Mouse (Mus musculus) frontal cortex, adult (tissue): ENCODE results near the gene Cenpv.

ENCODE experiments used
- ATAC-seq: cut with Nextera tagmentation; 2 replicates; pipeline ENCODE4 v1.9.2; 2017; ENCODE audit warnings: mild to moderate bottlenecking, moderate library complexity, mixed read lengths; ENCODE audit not compliant: low TSS enrichment

Gene Cenpv

DNA sequence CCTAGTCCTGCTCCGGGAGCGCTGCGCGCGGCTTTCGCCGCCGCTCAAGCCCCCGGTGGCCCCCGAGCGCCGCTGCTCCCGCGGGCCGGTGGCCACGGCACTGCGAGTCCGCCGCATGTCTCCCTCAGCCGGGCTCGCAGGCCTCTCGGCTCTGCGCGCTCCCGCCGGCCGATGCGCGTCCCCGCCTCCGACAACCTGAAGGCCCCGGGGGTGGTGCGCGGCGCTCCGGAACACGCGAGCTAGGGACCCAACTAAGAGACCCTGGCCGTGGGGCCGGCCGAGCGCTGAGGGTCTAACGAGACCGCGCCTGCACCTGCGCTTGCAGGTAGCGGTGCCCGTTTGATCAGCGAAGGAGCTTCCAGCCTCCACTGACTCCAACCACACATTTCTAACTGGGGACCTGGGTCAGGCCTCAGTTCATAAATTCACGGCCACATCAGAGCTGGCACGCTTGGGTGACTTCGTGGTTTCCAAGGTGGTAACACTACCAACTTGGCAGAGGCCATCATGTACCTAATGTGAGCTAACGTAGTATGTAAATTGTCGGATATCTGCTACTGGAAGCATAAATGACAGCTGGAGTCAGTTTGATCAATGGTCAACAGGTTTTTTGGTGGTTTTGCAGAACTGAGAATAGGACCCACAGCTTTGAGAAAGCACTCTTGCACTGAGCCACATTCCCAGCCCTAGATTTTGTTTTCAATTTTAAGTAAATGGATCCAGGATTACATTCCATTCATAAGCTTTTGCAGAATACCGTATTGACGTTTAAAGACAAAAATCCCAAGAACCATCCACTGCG, at the start of gene Cenpv:
Gene Cenpv, minus strand, starts transcription at position 173 of the 802 bp plus-strand sequence.
- ATAC-seq: peak; percentile 89

- ATAC-seq: no peak
Observed at GRCm38 (mm10) chr11:62587034-62587433, 48.0 kb upstream of the Cenpv start.

DNA sequence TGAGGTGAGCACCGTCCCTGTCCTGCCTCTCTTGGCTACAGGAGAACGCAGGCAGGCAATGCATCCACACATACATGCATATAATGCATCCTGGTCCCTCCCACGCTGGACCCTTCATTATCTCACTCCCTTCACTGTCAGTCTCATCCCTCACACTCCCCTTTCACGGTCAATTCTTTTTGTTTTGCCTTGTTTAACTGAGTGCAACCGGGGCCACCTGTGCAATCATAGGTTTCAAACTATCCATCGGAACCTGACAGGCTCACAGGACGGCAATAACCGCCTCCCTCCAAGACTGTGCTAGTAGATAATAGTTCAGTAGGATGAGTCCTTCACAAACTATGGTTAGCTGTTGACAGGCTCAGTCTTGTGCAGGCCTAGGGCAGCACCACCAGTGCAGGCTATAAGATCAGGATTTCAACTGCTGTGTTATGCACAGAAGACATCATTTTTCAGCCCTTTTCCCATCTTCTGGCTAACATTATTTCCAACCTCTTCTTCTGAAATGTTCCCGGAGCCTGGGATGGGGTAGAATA, 45.7 kb upstream of the Cenpv start:
- no peak for ATAC-seq

DNA sequence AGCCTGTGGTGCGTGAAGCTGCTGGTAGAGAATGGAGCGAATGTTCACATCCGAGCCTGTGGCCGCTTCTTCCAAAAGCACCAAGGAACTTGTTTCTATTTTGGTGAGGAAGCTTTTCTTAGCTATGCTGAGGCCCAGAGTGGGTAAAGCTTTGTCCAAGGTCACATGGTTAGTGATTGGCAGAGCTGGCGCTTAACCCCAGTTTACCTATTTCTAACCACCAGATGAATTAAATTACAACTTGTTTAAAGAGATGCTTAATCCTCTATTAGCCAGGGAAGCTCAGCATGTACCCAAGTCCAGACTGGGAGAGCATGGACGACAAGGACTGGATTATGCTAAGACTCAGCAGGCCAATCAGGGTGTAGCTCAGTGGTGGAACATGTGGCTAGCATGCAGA, 44.0 kb upstream of the Cenpv start:
- 0 out of 2 replicates have a peak, but pooled peaks have one; percentile 7 for ATAC-seq

GRCm38 (mm10) chr11:62576530-62577152, 37.6 kb upstream of the Cenpv start:
- ATAC-seq: peak; percentile 45

- peak; percentile 65 for ATAC-seq
Observed at GRCm38 (mm10) chr11:62575659-62576438, 36.8 kb upstream of the Cenpv start.

- peak; percentile 64 for ATAC-seq
Observed at GRCm38 (mm10) chr11:62575297-62575658, 36.2 kb upstream of the Cenpv start.

DNA sequence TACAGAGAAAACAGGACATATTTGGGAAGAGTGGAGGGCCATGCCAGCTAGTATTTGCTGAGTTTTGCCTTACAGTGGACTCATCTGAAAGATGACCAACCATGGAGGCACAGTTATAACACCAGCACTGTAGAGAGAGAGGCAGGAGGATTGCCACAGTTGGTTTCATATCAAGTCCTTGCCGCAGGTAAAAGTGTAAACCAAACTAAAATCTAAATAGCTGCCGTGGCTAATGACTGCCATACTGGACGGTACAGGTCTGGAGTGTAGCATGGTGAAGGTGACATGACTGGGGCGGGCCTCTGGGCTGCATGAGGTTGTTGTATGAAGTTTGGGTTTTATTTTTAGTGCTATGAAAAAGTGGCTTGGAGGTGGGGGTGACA, 35.6 kb upstream of the Cenpv start:
- ATAC-seq: no peak

DNA sequence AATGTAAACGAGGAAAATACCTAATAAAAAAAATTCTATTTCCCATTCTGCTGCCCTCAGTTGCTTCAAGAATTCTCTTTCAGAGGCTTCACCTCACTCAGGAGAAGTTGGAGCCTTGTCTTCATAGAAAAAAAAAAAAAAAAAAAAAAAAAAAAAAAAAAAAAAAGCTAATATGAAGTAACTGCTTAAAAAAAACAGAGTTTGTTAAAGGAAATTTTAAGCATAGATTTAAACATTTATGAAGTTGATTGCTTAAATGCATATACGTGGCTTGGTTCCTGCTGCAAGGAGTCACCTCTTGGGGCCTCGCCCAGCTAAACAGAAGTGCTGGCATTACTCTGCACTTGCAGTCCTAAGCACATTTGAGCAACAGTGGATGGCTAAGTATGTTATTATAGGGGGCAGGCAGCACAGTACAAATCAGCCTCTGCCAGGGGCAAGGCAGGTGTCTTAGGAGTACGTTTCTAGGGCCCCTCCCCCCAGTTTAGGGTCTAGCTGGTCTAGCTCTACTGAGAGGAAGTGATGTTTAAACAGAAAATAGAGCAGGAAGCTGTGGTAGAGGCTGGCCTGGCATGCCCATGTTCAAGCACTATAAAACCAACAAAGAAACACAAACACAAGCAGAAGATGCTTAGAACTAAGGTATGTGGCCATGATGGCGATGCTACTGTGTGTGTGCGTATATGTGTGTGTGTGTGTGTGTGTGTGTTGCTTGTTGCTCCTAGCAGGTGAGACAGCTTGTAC, 35.1 kb upstream of the Cenpv start, which contains the start of gene Trpv2:
Gene Trpv2, plus strand, starts transcription at position 528 of the 744 bp plus-strand sequence.
- no peak for ATAC-seq

GRCm38 (mm10) chr11:62568300-62568699, 29.2 kb upstream of the Cenpv start:
- ATAC-seq: no peak

DNA sequence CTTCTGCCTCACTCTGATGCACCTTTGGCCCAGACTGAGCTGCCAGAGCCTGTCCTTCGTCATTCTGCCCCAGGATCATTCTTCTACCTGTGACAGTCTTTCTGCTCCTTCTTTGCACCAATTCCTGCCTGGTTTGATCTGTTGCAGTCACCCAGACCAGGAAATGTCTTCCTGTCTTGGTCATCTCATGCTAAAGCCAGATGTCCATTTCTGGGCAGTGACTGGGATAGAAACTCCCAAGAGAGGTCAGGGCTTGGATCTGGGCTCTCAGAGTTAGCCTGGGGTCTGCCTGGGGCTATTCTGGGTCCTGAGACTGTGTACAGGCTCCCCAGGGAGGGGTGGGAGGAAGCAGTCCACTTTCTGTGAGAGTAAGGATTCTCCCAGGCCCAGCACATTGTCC, 27.1 kb upstream of the Cenpv start:
- ATAC-seq: no peak

- ATAC-seq: no peak
Observed at GRCm38 (mm10) chr11:62565747-62566146, 26.7 kb upstream of the Cenpv start.

GRCm38 (mm10) chr11:62563590-62563989, 24.5 kb upstream of the Cenpv start:
- no peak for ATAC-seq

- ATAC-seq: no peak
Observed at GRCm38 (mm10) chr11:62560463-62561016, 21.5 kb upstream of the Cenpv start.

GRCm38 (mm10) chr11:62558961-62559646, 20.0 kb upstream of the Cenpv start:
- ATAC-seq: no peak

DNA sequence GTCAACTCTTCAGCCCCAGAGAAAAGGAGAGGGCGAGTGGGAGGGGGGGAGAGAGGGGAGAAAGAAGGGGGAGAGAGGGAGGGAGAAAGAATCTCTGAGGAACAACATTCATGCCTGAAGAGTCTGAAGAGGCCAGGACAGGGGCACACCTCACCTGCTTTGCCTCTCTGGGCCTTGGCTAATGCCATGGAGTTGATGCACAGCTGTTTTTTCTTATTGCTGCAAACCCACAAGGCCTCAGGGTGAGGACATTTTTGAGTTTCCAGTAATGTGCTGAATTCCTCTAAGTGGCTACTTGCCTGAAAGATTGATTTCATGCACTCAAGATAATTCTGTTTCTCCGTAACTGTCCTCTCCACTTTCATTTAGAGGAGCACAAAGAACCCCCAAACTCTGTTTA, 19.1 kb upstream of the Cenpv start:
- no peak for ATAC-seq

DNA sequence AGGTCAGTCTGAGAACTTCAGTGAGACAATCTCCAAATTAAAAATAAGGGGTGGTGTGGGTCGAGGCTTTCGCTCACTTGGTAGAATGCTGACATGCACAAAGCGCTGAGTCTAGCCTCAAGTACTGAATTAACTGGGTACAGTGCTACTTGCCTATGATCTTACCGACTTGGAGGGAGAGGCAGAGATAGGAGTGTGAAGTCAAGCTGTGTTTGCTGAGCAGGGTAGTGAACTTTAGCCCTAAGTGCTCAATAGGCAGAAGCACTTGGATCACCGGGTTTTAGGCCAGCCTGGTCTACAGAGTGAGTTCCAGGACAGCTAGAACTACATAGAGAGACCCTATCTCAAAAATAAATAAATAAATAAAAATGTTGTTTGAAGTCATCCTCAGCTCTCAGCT, 18.1 kb upstream of the Cenpv start:
- no peak for ATAC-seq

DNA sequence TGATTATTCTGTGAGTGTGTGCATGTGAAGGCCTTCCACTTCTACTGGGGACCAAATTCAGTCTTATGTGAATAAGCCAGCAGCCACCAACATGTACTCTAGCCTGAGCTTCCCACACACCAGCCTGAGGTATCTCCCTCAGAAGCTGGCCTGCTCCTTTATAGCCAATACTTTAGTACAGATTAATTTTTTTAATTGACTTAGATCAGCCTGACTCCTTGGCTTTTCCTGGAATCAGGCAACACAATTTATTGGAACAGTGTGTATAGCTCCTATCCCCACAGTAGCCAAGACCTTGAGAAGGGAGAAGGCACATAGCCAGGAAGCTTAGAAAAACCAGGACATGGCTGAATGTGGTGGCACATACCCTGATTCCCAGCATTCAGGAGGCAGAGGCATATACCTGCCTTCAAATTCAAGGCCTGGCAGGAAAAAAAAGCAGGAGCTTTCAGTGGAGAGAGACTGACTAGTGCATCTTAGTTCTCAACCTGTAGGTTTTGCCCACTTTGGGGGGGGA, 16.9 kb upstream of the Cenpv start:
- no peak for ATAC-seq

- no peak for ATAC-seq
Observed at GRCm38 (mm10) chr11:62554934-62555517, 16.0 kb upstream of the Cenpv start.
